ENCODE assay signal across 12 mouse cellular contexts in genomic region chr6:94214895-94215538, GRCm38 (mm10).
DNase-seq lines count a peak whose midpoint lies in the region; ATAC-seq and TF ChIP-seq lines count a peak whose summit lies in the region.
"Had no signal": no experiment of that assay in that cellular context is flagged by ENCODE, and none has a peak within 500 bp of the region (broad histone marks: within the 10 kb centered on the region; RNA-seq: fewer than 3 reads in every experiment).

No protein-coding gene starts in this region.

- 0 out of 2 replicates have a peak, but pooled peaks have one; percentile 1 for TF ChIP-seq CTCF in lung, embryonic 14.5 days (IDR thresholded peaks at IDR 0.05; ENCODE audit: low read depth)
- TF ChIP-seq CTCF in lung, adult 2 months (IDR thresholded peaks at IDR 0.05; ENCODE audit: insufficient read depth, low read length), result no peak
- no peak for TF ChIP-seq CTCF in heart, adult 2 months (IDR thresholded peaks at IDR 0.05)
- no peak for TF ChIP-seq CTCF in heart, postnatal 0 days (IDR thresholded peaks at IDR 0.05; ENCODE audit: low read depth)
- TF ChIP-seq CTCF in liver, postnatal 0 days (IDR thresholded peaks at IDR 0.05; ENCODE audit: low read depth), result no peak

- H3K36me3 ChIP-seq in lung, embryonic 14.5 days (ENCODE audit: insufficient read depth), result no peaks in the 10 kb centered on the region
- H3K36me3 ChIP-seq in heart, adult 2 months (ENCODE audit: control insufficient read depth, insufficient read depth, low read length), result peaks cover 3% of the 10 kb centered on the region
- H3K36me3 ChIP-seq in heart, postnatal 0 days (replicated peaks; ENCODE audit: control insufficient read depth, insufficient read depth, low read length), result no peaks in the 10 kb centered on the region
- H3K36me3 ChIP-seq in stomach, embryonic 16.5 days (ENCODE audit: control insufficient read depth, insufficient read depth, low read length), result no peaks in the 10 kb centered on the region
- H3K36me3 ChIP-seq in liver, postnatal 0 days (replicated peaks; ENCODE audit: insufficient read depth, low read length), result no peaks in the 10 kb centered on the region

- H3K79me2 ChIP-seq in heart, adult 2 months (replicated peaks; ENCODE audit: control insufficient read depth, insufficient read depth, low read length), result no peaks in the 10 kb centered on the region

- peak; percentile 54; the same call in 1 of the 2 replicates for ATAC-seq in lung, embryonic 14.5 days (ENCODE audit: insufficient read depth)
- ATAC-seq in heart, postnatal 0 days (ENCODE audit: insufficient read depth, low read depth), result peak; percentile 91
- peak; percentile 16; the same call in 1 of the 2 replicates for ATAC-seq in stomach, embryonic 16.5 days (ENCODE audit: insufficient read depth, low FRiP score)
- no peak for ATAC-seq in liver, postnatal 0 days
- ATAC-seq: forebrain, postnatal 0 days had no signal

- peak; percentile 67; the same call in 1 of the 2 replicates for TF ChIP-seq EP300 in heart, adult 2 months (IDR thresholded peaks at IDR 0.05; ENCODE audit: insufficient read depth, low read depth, low read length)
- peak; percentile 95 for TF ChIP-seq EP300 in heart, postnatal 0 days (IDR thresholded peaks at IDR 0.05; ENCODE audit: low read depth)
- TF ChIP-seq EP300 in liver, postnatal 0 days (IDR thresholded peaks at IDR 0.05; ENCODE audit: low read depth), result no peak

- H3K27ac ChIP-seq in lung, embryonic 14.5 days (ENCODE audit: low read depth), result peak overlapping the region; percentile 65; the same call in 1 of the 2 replicates
- peak overlapping the region; percentile 64 for H3K27ac ChIP-seq in heart, adult 2 months
- H3K27ac ChIP-seq in heart, postnatal 0 days (ENCODE audit: low read depth), result peak overlapping the region; percentile 92
- peak overlapping the region; percentile 11; the same call in 1 of the 2 replicates for H3K27ac ChIP-seq in stomach, embryonic 16.5 days (ENCODE audit: low read length)
- no peak overlapping the region for H3K27ac ChIP-seq in liver, postnatal 0 days (ENCODE audit: low read depth)

- H3K4me1 ChIP-seq in lung, embryonic 14.5 days (ENCODE audit: insufficient read depth), result peaks cover 11% of the 10 kb centered on the region; the same call in 1 of the 2 replicates
- H3K4me1 ChIP-seq in lung, adult 2 months (ENCODE audit: control insufficient read depth, insufficient read depth, low read length), result no peaks in the 10 kb centered on the region
- H3K4me1 ChIP-seq in heart, adult 2 months (ENCODE audit: control insufficient read depth, insufficient read depth, low read length), result peaks cover 5% of the 10 kb centered on the region
- H3K4me1 ChIP-seq in heart, postnatal 0 days (ENCODE audit: control insufficient read depth, insufficient read depth), result peaks cover 41% of the 10 kb centered on the region
- H3K4me1 ChIP-seq in stomach, embryonic 16.5 days (ENCODE audit: control insufficient read depth, insufficient read depth, low read length), result peaks cover 6% of the 10 kb centered on the region
- peaks cover 9% of the 10 kb centered on the region for H3K4me1 ChIP-seq in liver, postnatal 0 days (ENCODE audit: insufficient read depth)

- intact Hi-C loops in heart, adult 2 months (cut with DNase I), result no loop called here

- no peaks in the 10 kb centered on the region for H3K27me3 ChIP-seq in lung, embryonic 14.5 days (ENCODE audit: insufficient read depth, low read length)
- H3K27me3 ChIP-seq in heart, adult 2 months (ENCODE audit: control insufficient read depth, insufficient read depth, low read length), result no peaks in the 10 kb centered on the region
- no peaks in the 10 kb centered on the region for H3K27me3 ChIP-seq in heart, postnatal 0 days (ENCODE audit: control insufficient read depth, insufficient read depth, low read length)
- H3K27me3 ChIP-seq in stomach, embryonic 16.5 days (ENCODE audit: control insufficient read depth, insufficient read depth, low read length), result no peaks in the 10 kb centered on the region
- no peaks in the 10 kb centered on the region for H3K27me3 ChIP-seq in liver, postnatal 0 days (ENCODE audit: insufficient read depth, low read length)
- H3K27me3 ChIP-seq: CH12.LX had no signal

- no peak overlapping the region for H3K9ac ChIP-seq in lung, embryonic 14.5 days
- no peak overlapping the region for H3K9ac ChIP-seq in heart, adult 2 months (ENCODE audit: low read depth, low read length)
- H3K9ac ChIP-seq in heart, postnatal 0 days (replicated peaks; ENCODE audit: low read depth, low read length), result 0 out of 2 replicates have a peak overlapping the region, but pooled peaks have one; percentile 10
- H3K9ac ChIP-seq in stomach, embryonic 16.5 days (ENCODE audit: low read length), result no peak overlapping the region; the same call in 1 of the 2 replicates
- no peak overlapping the region for H3K9ac ChIP-seq in liver, postnatal 0 days (replicated peaks)
- H3K9ac ChIP-seq: forebrain, postnatal 0 days had no signal

- H3K4me2 ChIP-seq in lung, embryonic 14.5 days, result no peak overlapping the region
- H3K4me2 ChIP-seq in heart, postnatal 0 days (ENCODE audit: low read depth, low read length), result peak overlapping the region; percentile 7; the same call in 1 of the 2 replicates
- H3K4me2 ChIP-seq in stomach, embryonic 16.5 days (ENCODE audit: low read depth, low read length), result no peak overlapping the region
- no peak overlapping the region for H3K4me2 ChIP-seq in liver, postnatal 0 days (ENCODE audit: low read depth, low read length)

- H3K4me3 ChIP-seq in lung, embryonic 14.5 days (ENCODE audit: low read depth, low read length), result no peak overlapping the region
- H3K4me3 ChIP-seq in lung, adult 2 months (replicated peaks; ENCODE audit: extremely low read depth, low read depth, low read length), result no peak overlapping the region
- H3K4me3 ChIP-seq in heart, adult 2 months, result no peak overlapping the region
- no peak overlapping the region for H3K4me3 ChIP-seq in heart, postnatal 0 days (ENCODE audit: low read depth, low read length)
- no peak overlapping the region for H3K4me3 ChIP-seq in stomach, embryonic 16.5 days (replicated peaks; ENCODE audit: low read length)
- H3K4me3 ChIP-seq in liver, postnatal 0 days (ENCODE audit: low read depth, low read length), result no peak overlapping the region

- no peaks in the 10 kb centered on the region for H3K9me3 ChIP-seq in lung, embryonic 14.5 days (ENCODE audit: low read depth, low read length)
- H3K9me3 ChIP-seq in heart, postnatal 0 days (replicated peaks; ENCODE audit: control insufficient read depth, low read length), result no peaks in the 10 kb centered on the region
- H3K9me3 ChIP-seq in stomach, embryonic 16.5 days (replicated peaks; ENCODE audit: control insufficient read depth, low read length), result no peaks in the 10 kb centered on the region
- no peaks in the 10 kb centered on the region for H3K9me3 ChIP-seq in liver, postnatal 0 days (ENCODE audit: low read length)

- TF ChIP-seq POLR2A in lung, adult 2 months (IDR thresholded peaks at IDR 0.05; ENCODE audit: borderline replicate concordance, extremely low read depth, low read depth, low read length), result no peak
- TF ChIP-seq POLR2A in heart, adult 2 months (IDR thresholded peaks at IDR 0.05; ENCODE audit: insufficient read depth, low read depth, low read length), result no peak

- DNase-seq in lung, embryonic 14.5 days, result no peak
- DNase-seq in lung, adult 2 months, result no peak
- DNase-seq in heart, adult 2 months, result peak; percentile 30 to 64
- DNase-seq in heart, postnatal 0 days (ENCODE audit: low spot score), result peak; percentile 84
- no peak for DNase-seq in liver, postnatal 0 days
- no peak for DNase-seq in liver
- DNase-seq: adrenal gland, postnatal 25 days; cerebellum, adult 18-20 months; embryo, embryonic 11 days; forebrain, postnatal 0 days had no signal

- WGBS in lung, embryonic 14.5 days, result 49% methylated on average over 7 of the region's 7 CpGs
- WGBS in lung, adult 2 months, result 58% methylated on average over 7 of the region's 7 CpGs
- 64% methylated on average over 7 of the region's 7 CpGs for WGBS in heart, adult 2 months
- 28% methylated on average over 7 of the region's 7 CpGs for WGBS in heart, postnatal 0 days
- 66% methylated on average over 7 of the region's 7 CpGs for WGBS in stomach, embryonic 16.5 days
- WGBS in liver, postnatal 0 days (ENCODE audit: insufficient replicate concordance), result 84% methylated on average over 7 of the region's 7 CpGs

Comparison
In these comparisons a context has a peak if more than half of its experiments do, and no peak if none do; other contexts are left out.
1. DNase-seq: peak in heart, adult 2 months (2 of 2) and heart, postnatal 0 days (single experiment); none in lung, embryonic 14.5 days (single experiment), lung, adult 2 months (single experiment), liver, postnatal 0 days (single experiment) and liver (single experiment).